In the genomic region with DNA sequence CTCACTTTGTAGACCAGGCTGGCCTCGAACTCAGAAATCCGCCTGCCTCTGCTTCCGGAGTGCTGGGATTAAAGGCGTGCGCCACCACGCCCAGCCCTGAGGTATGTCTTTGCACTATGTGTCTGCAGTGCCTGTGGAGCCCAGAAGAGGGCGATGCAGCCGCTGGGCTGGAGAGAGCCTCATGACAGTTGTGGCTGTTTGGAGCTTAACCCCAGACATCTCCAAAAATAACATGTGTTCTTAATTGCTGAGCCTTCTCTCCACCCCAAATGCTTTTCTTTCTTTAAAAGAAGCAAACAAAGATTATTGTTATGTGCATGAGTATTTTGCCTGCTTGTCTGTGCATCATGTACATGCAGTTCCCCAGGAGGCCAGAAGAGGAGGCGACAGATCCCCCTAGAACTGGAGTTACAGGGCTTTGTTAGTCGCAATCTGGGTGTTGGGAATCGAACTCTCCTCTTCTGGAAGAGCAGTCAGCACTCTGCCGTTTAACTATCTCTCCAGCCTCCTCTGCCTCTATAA, we compare ENCODE assay signal across 8 mouse cellular contexts. TPM values are rescaled to one million over a fixed set of nuclear protein-coding genes. Genes with fewer than 3 reads are reported as not detected.
DNase-seq lines count a peak whose midpoint lies in the region; ATAC-seq and TF ChIP-seq lines count a peak whose summit lies in the region.

No protein-coding gene starts in this region.

- WGBS in heart, postnatal 0 days: 72% methylated on average over 12 of the region's 12 CpGs
- 84% methylated on average over 12 of the region's 12 CpGs for WGBS in midbrain, embryonic 11.5 days
- WGBS in stomach, embryonic 16.5 days: 73% methylated on average over 12 of the region's 12 CpGs

- H3K9me3 ChIP-seq in heart, postnatal 0 days (replicated peaks; ENCODE audit: control insufficient read depth, low read length): no peaks in the 10 kb centered on the region
- no peaks in the 10 kb centered on the region for H3K9me3 ChIP-seq in midbrain, embryonic 11.5 days (ENCODE audit: control insufficient read depth, low read length)
- H3K9me3 ChIP-seq in stomach, embryonic 16.5 days (replicated peaks; ENCODE audit: control insufficient read depth, low read length): no peaks in the 10 kb centered on the region

- TF ChIP-seq EP300 in heart, postnatal 0 days (IDR thresholded peaks at IDR 0.05; ENCODE audit: low read depth): no peak

- peak overlapping the region; percentile 83 for H3K4me2 ChIP-seq in heart, postnatal 0 days (ENCODE audit: low read depth, low read length)
- peak overlapping the region; percentile 31 for H3K4me2 ChIP-seq in midbrain, embryonic 11.5 days
- peak overlapping the region; percentile 60 for H3K4me2 ChIP-seq in stomach, embryonic 16.5 days (ENCODE audit: low read depth, low read length)

- 0 out of 2 replicates have a peak, but pooled peaks cover 7% of the 10 kb centered on the region for H3K4me1 ChIP-seq in heart, postnatal 0 days (ENCODE audit: control insufficient read depth, insufficient read depth)
- peaks cover 8% of the 10 kb centered on the region; the same call in 1 of the 2 replicates for H3K4me1 ChIP-seq in midbrain, embryonic 11.5 days (ENCODE audit: control insufficient read depth, insufficient read depth, low read length)
- peaks cover 28% of the 10 kb centered on the region for H3K4me1 ChIP-seq in stomach, embryonic 16.5 days (ENCODE audit: control insufficient read depth, insufficient read depth, low read length)

- peaks cover 9% of the 10 kb centered on the region; the same call in 1 of the 2 replicates for H3K36me3 ChIP-seq in heart, postnatal 0 days (replicated peaks; ENCODE audit: control insufficient read depth, insufficient read depth, low read length)
- H3K36me3 ChIP-seq in midbrain, embryonic 11.5 days (ENCODE audit: control insufficient read depth, insufficient read depth, low read length): no peaks in the 10 kb centered on the region; the same call in 1 of the 2 replicates
- no peaks in the 10 kb centered on the region for H3K36me3 ChIP-seq in stomach, embryonic 16.5 days (ENCODE audit: control insufficient read depth, insufficient read depth, low read length)

- ATAC-seq in cerebellum, adult (ENCODE audit: insufficient number of reproducible peaks, low FRiP score, low TSS enrichment): no peak
- ATAC-seq in heart, postnatal 0 days (ENCODE audit: insufficient read depth, low read depth): peak; percentile 26
- ATAC-seq in midbrain, embryonic 11.5 days (ENCODE audit: low FRiP score): no peak; the same call in 1 of the 2 replicates
- ATAC-seq in stomach, embryonic 16.5 days (ENCODE audit: insufficient read depth, low FRiP score): peak; percentile 1; the same call in 1 of the 2 replicates

- peak overlapping the region; percentile 76 for H3K4me3 ChIP-seq in heart, postnatal 0 days (ENCODE audit: low read depth, low read length)
- peak overlapping the region; percentile 56; the same call in 1 of the 2 replicates for H3K4me3 ChIP-seq in midbrain, embryonic 11.5 days (ENCODE audit: low read depth, low read length)
- H3K4me3 ChIP-seq in stomach, embryonic 16.5 days (replicated peaks; ENCODE audit: low read length): peak overlapping the region; percentile 80

- H3K27me3 ChIP-seq in heart, postnatal 0 days (ENCODE audit: control insufficient read depth, insufficient read depth, low read length): no peaks in the 10 kb centered on the region
- no peaks in the 10 kb centered on the region for H3K27me3 ChIP-seq in midbrain, embryonic 11.5 days (ENCODE audit: control insufficient read depth, insufficient read depth, low read length)
- H3K27me3 ChIP-seq in stomach, embryonic 16.5 days (ENCODE audit: control insufficient read depth, insufficient read depth, low read length): no peaks in the 10 kb centered on the region

- peak overlapping the region; percentile 97; the same call in 1 of the 2 replicates for H3K27ac ChIP-seq in heart, postnatal 0 days (ENCODE audit: low read depth)
- H3K27ac ChIP-seq in midbrain, embryonic 11.5 days (ENCODE audit: low read depth, low read length): no peak overlapping the region
- peak overlapping the region; percentile 55 for H3K27ac ChIP-seq in stomach, embryonic 16.5 days (ENCODE audit: low read length)

- peak; percentile 43; the same call in 1 of the 2 replicates for TF ChIP-seq CTCF in heart, postnatal 0 days (IDR thresholded peaks at IDR 0.05; ENCODE audit: low read depth)

- DNase-seq in cerebellum, adult 11-12 months: peak; percentile 78
- peak; percentile 76 for DNase-seq in MEL-GATA-1-ER (ENCODE audit: extremely low read depth, low read depth)
- DNase-seq in embryo, embryonic 11 days: peak; percentile 41
- DNase-seq in heart, postnatal 0 days (ENCODE audit: low spot score): peak; percentile 44
- peak; percentile 79 to 85 for DNase-seq in kidney, postnatal 4 days
- DNase-seq in midbrain, embryonic 11.5 days (ENCODE audit: low spot score, missing footprints): peak; percentile 87

- H3K9ac ChIP-seq in heart, postnatal 0 days (replicated peaks; ENCODE audit: low read depth, low read length): no peak overlapping the region
- H3K9ac ChIP-seq in midbrain, embryonic 11.5 days (ENCODE audit: low read length): no peak overlapping the region
- H3K9ac ChIP-seq in stomach, embryonic 16.5 days (ENCODE audit: low read length): peak overlapping the region; percentile 92; the same call in 1 of the 2 replicates

RNA-seq across cellular contexts. Expression of a gene that starts 0.7 kb away (rescaled TPM):
- 29.2 and 40.1 TPM in 2 replicates for total RNA-seq in heart, postnatal 0 days (2014; rRNA removed; ENCODE audit: low replicate concordance)
- 18.2 and 22.8 TPM in 2 replicates for polyA plus RNA-seq in heart, postnatal 0 days (2015; fragmentation: Nextera tagmentation; extraction: Ambion mirVana)
- 22.0 and 25.7 TPM in 2 replicates for polyA plus RNA-seq in midbrain, embryonic 11.5 days (2014; fragmentation: Nextera tagmentation; extraction: Ambion mirVana)
- 39.5 and 49.2 TPM in 2 replicates for polyA plus RNA-seq in stomach, embryonic 16.5 days (2015; fragmentation: Nextera tagmentation; extraction: Ambion mirVana)

RNA-seq across cellular contexts. Expression of a gene that starts 1.0 kb away (rescaled TPM):
- 142 and 152 TPM in 2 replicates for total RNA-seq in heart, postnatal 0 days (2014; rRNA removed; ENCODE audit: low replicate concordance)
- 56.3 and 60.0 TPM in 2 replicates for polyA plus RNA-seq in heart, postnatal 0 days (2015; fragmentation: Nextera tagmentation; extraction: Ambion mirVana)
- 104 and 105 TPM in 2 replicates for polyA plus RNA-seq in midbrain, embryonic 11.5 days (2014; fragmentation: Nextera tagmentation; extraction: Ambion mirVana)
- polyA plus RNA-seq in stomach, embryonic 16.5 days (2015; fragmentation: Nextera tagmentation; extraction: Ambion mirVana): 81.0 and 81.9 TPM in 2 replicates

RNA-seq across cellular contexts. Expression of a gene that starts 8.7 kb away (rescaled TPM):
- total RNA-seq in heart, postnatal 0 days (2014; rRNA removed; ENCODE audit: low replicate concordance): 7.5 and 12.7 TPM in 2 replicates
- 4.3 and 5.4 TPM in 2 replicates for polyA plus RNA-seq in heart, postnatal 0 days (2015; fragmentation: Nextera tagmentation; extraction: Ambion mirVana)
- 0.40 and 0.51 TPM in 2 replicates for polyA plus RNA-seq in midbrain, embryonic 11.5 days (2014; fragmentation: Nextera tagmentation; extraction: Ambion mirVana)
- polyA plus RNA-seq in stomach, embryonic 16.5 days (2015; fragmentation: Nextera tagmentation; extraction: Ambion mirVana): 0.15 and 0.22 TPM in 2 replicates

RNA-seq across cellular contexts. Expression of a gene that starts 18.8 kb away (rescaled TPM):
- total RNA-seq in heart, postnatal 0 days (2014; rRNA removed; ENCODE audit: low replicate concordance): 8.1 and 23.3 TPM in 2 replicates
- polyA plus RNA-seq in heart, postnatal 0 days (2015; fragmentation: Nextera tagmentation; extraction: Ambion mirVana): 1.8 and 2.0 TPM in 2 replicates
- polyA plus RNA-seq in midbrain, embryonic 11.5 days (2014; fragmentation: Nextera tagmentation; extraction: Ambion mirVana): 0.40 and 0.97 TPM in 2 replicates
- 2.2 and 2.8 TPM in 2 replicates for polyA plus RNA-seq in stomach, embryonic 16.5 days (2015; fragmentation: Nextera tagmentation; extraction: Ambion mirVana)

RNA-seq across cellular contexts. Expression of a gene that starts 19.0 kb away (rescaled TPM):
- 0.19 and 0.23 TPM in 2 replicates for total RNA-seq in heart, postnatal 0 days (2014; rRNA removed; ENCODE audit: low replicate concordance)
- polyA plus RNA-seq in heart, postnatal 0 days (2015; fragmentation: Nextera tagmentation; extraction: Ambion mirVana): 0.29 and 0.78 TPM in 2 replicates
- polyA plus RNA-seq in midbrain, embryonic 11.5 days (2014; fragmentation: Nextera tagmentation; extraction: Ambion mirVana): 0.17 and 0.60 TPM in 2 replicates
- polyA plus RNA-seq in stomach, embryonic 16.5 days (2015; fragmentation: Nextera tagmentation; extraction: Ambion mirVana): not detected in 2 replicates

Comparison
In these comparisons a context has a peak if more than half of its experiments do, and no peak if none do; other contexts are left out.
1. ATAC-seq: peak in heart, postnatal 0 days (single experiment) and stomach, embryonic 16.5 days (single experiment); none in cerebellum, adult (single experiment) and midbrain, embryonic 11.5 days (single experiment).
2. H3K4me2 ChIP-seq: peak in every context shown above with its lines; median percentile 83 in heart, postnatal 0 days; 60 in stomach, embryonic 16.5 days; 31 in midbrain, embryonic 11.5 days.
3. Peak in every context shown above with its lines, with median percentiles within 50 percentile points of each other: DNase-seq and H3K4me3 ChIP-seq.